Mouse (Mus musculus) hematopoietic stem cell, adult 5-6 weeks (primary cell): ENCODE results near the gene Psen2. TPM values are rescaled to one million over a fixed set of nuclear protein-coding genes. Genes with fewer than 3 reads are reported as not detected.

Source experiments
- ATAC-seq, 2 experiments: fragments of 125-278 bp in 1 of 2; replicated peaks in 1 of 2; 2 replicates each; pipeline ENCODE4 v1.8.0; 2016 to 2017; ENCODE audit warnings: inconsistent platforms in 2 of 2, mild to moderate bottlenecking in 2 of 2, moderate number of reproducible peaks in 2 of 2, low read depth in 1 of 2, moderate TSS enrichment in 1 of 2; ENCODE audit not compliant: low FRiP score in 2 of 2, poor library complexity in 2 of 2, severe bottlenecking in 2 of 2, insufficient read depth in 1 of 2, low TSS enrichment in 1 of 2
- total RNA-seq: library from RNA; stranded (forward); fragments of 172-1452, 232-1000 nt; gene quantifications from 2 replicates; pipeline ENCODE4 v1.2.3, GENCODE M21; 2017

Psen2 gene
- 23.6 and 34.0 TPM in 2 replicates for total RNA-seq

GRCm38 (mm10) chr1:180263364-180263997 is at the start of gene Psen2:
Gene Psen2, minus strand, starts transcription at chr1:180263438.
- no peak; a peak in 1 of 4 replicates for ATAC-seq

GRCm38 (mm10) chr1:180312792-180313311 is 49.6 kb upstream of the Psen2 start:
- ATAC-seq: no peak

GRCm38 (mm10) chr1:180312286-180312685 is 49.0 kb upstream of the Psen2 start:
- ATAC-seq: no peak

GRCm38 (mm10) chr1:180308897-180309296 is 45.7 kb upstream of the Psen2 start:
- no peak for ATAC-seq

GRCm38 (mm10) chr1:180307661-180308060 is 44.4 kb upstream of the Psen2 start:
- ATAC-seq: no peak

- ATAC-seq: no peak
Observed at GRCm38 (mm10) chr1:180306889-180307288, 43.7 kb upstream of the Psen2 start.

GRCm38 (mm10) chr1:180303600-180303999 is 40.4 kb upstream of the Psen2 start:
- no peak for ATAC-seq

GRCm38 (mm10) chr1:180302253-180303120 is 39.2 kb upstream of the Psen2 start:
- peak; percentile 29 to 44 for ATAC-seq

- ATAC-seq: no peak
Observed at GRCm38 (mm10) chr1:180300997-180301396, 37.8 kb upstream of the Psen2 start.

- peak; percentile 25 to 41; a peak in 1 of 4 replicates for ATAC-seq
Observed at GRCm38 (mm10) chr1:180300292-180300691, 37.1 kb upstream of the Psen2 start.

- no peak for ATAC-seq
Observed at GRCm38 (mm10) chr1:180299697-180300096, 36.5 kb upstream of the Psen2 start.

GRCm38 (mm10) chr1:180296088-180296487 is 32.9 kb upstream of the Psen2 start:
- peak; percentile 74 to 78 for ATAC-seq

GRCm38 (mm10) chr1:180290358-180290757 is 27.1 kb upstream of the Psen2 start:
- ATAC-seq: no peak

- no peak for ATAC-seq
Observed at GRCm38 (mm10) chr1:180289788-180290187, 26.6 kb upstream of the Psen2 start.

- peak in 1 of 2 experiments; percentile 24; a peak in 2 of 4 replicates for ATAC-seq
Observed at GRCm38 (mm10) chr1:180288872-180289468, 25.7 kb upstream of the Psen2 start.

- no peak for ATAC-seq
Observed at GRCm38 (mm10) chr1:180288227-180288626, 25.0 kb upstream of the Psen2 start.

GRCm38 (mm10) chr1:180286081-180286831 is 23.0 kb upstream of the Psen2 start:
- no peak for ATAC-seq
